Mouse (Mus musculus) C2C12 (cell line): ENCODE data around the gene Ip6k2.

Experiments used
- CEBPB ChIP-seq: IDR thresholded peaks from one replicate; pipeline ENCODE4 v1.6.1; 2011; ENCODE audit warnings: low read depth, mild to moderate bottlenecking, control low read depth, moderate library complexity
- CTCF ChIP-seq: IDR thresholded peaks from one replicate; pipeline ENCODE4 v1.5.1; 2011; ENCODE audit not compliant: control insufficient read depth, insufficient read depth, insufficient read length
- MAX ChIP-seq: IDR thresholded peaks from one replicate; pipeline ENCODE4 v1.6.1; 2011; ENCODE audit warnings: mild to moderate bottlenecking, control low read depth
- MYOD1 ChIP-seq: IDR thresholded peaks from one replicate; pipeline ENCODE4 v1.6.1; 2011; ENCODE audit warnings: low read depth; ENCODE audit not compliant: control insufficient read depth, insufficient read length
- MYOG ChIP-seq: IDR thresholded peaks from one replicate; pipeline ENCODE4 v1.6.1; 2011; ENCODE audit not compliant: control insufficient read depth, insufficient read length; ENCODE audit errors: extremely low read depth
- USF1 ChIP-seq: IDR thresholded peaks from one replicate; pipeline ENCODE4 v1.6.1; 2011; ENCODE audit warnings: low read depth, mild to moderate bottlenecking, control low read depth, moderate library complexity

GRCm38 (mm10) chr9:108805768-108806167, 22.2 kb downstream of the Ip6k2 start:
- no peak for TF ChIP-seq CTCF
- TF ChIP-seq MYOD1: no peak
- TF ChIP-seq CEBPB: no peak
- no peak for TF ChIP-seq MAX
- no peak for TF ChIP-seq USF1
- TF ChIP-seq MYOG: no peak
